Mouse (Mus musculus): Measurements from ENCODE around the gene Vmn1r87. TPM values are rescaled to one million over a fixed set of nuclear protein-coding genes. Genes with fewer than 3 reads are reported as not detected.
A peak's percentile ranks its signal among the peaks of the same experiment; 100 is the strongest.

The Vmn1r87 gene
- total RNA-seq (2014; fragmentation: Nextera tagmentation) (not detected in 2 replicates), total RNA-seq (2017) (not detected in 2 replicates)

GRCm38 (mm10) chr7:13140057-13140456 is at the start of gene Vmn1r87:
Vmn1r87 (minus strand) TSS chr7:13140157.
- no peak for ATAC-seq (replicated peaks; ENCODE audit: poor library complexity, severe bottlenecking)

- no peak for ATAC-seq (replicated peaks; ENCODE audit: poor library complexity, severe bottlenecking)
These were observed 19.3 kb upstream of the Vmn1r87 start, which contains the start of gene Vmn1r88 for GRCm38 (mm10) chr7:13159268-13159667. Vmn1r88 (plus strand) TSS chr7:13159568.

GRCm38 (mm10) chr7:13137340-13137739 is 2.6 kb downstream of the Vmn1r87 start:
- no peak for ATAC-seq (replicated peaks; ENCODE audit: poor library complexity, severe bottlenecking)

- no peak for ATAC-seq (replicated peaks; ENCODE audit: poor library complexity, severe bottlenecking)
These were observed 8.1 kb downstream of the Vmn1r87 start for GRCm38 (mm10) chr7:13131856-13132255.

GRCm38 (mm10) chr7:13123554-13124153 is 16.3 kb downstream of the Vmn1r87 start:
- ATAC-seq (replicated peaks; ENCODE audit: poor library complexity, severe bottlenecking) = peak; percentile 100

GRCm38 (mm10) chr7:13119817-13120216 is 20.1 kb downstream of the Vmn1r87 start, which contains the start of gene Vmn1r86:
Vmn1r86 (minus strand) TSS chr7:13119917.
- no peak for ATAC-seq (replicated peaks; ENCODE audit: poor library complexity, severe bottlenecking)

GRCm38 (mm10) chr7:13095073-13095472 is 44.9 kb downstream of the Vmn1r87 start, which contains the start of gene Vmn1r85:
Vmn1r85 (minus strand) TSS chr7:13095173.
- ATAC-seq (replicated peaks; ENCODE audit: poor library complexity, severe bottlenecking) = no peak

Other genes with a start within 250 kb of the Vmn1r87 start
- gene Zscan22, start 242.3 kb downstream of the Vmn1r87 start, total RNA-seq (2014; fragmentation: Nextera tagmentation) = 26.6 and 32.4 TPM in 2 replicates
- 4.8 and 8.1 TPM in 2 replicates for gene Zscan22, start 242.3 kb downstream of the Vmn1r87 start, total RNA-seq (2017)
- 2,621 and 2,837 TPM in 2 replicates for gene Rps5, start 217.9 kb downstream of the Vmn1r87 start, total RNA-seq (2014; fragmentation: Nextera tagmentation)
- 1,142 and 1,421 TPM in 2 replicates for gene Rps5, start 217.9 kb downstream of the Vmn1r87 start, total RNA-seq (2017)
- gene Rnf225, start 212.7 kb downstream of the Vmn1r87 start, total RNA-seq (2014; fragmentation: Nextera tagmentation) = 0.92 and 0.95 TPM in 2 replicates
- gene Rnf225, start 212.7 kb downstream of the Vmn1r87 start, total RNA-seq (2017) = 0.26 and 0.88 TPM in 2 replicates
- 5.9 and 8.6 TPM in 2 replicates for gene Zfp324, start 174.3 kb downstream of the Vmn1r87 start, total RNA-seq (2014; fragmentation: Nextera tagmentation)
- gene Zfp324, start 174.3 kb downstream of the Vmn1r87 start, total RNA-seq (2017) = 7.6 and 7.8 TPM in 2 replicates
- gene Zfp446, start 162.3 kb downstream of the Vmn1r87 start, total RNA-seq (2014; fragmentation: Nextera tagmentation) = 5.4 and 9.5 TPM in 2 replicates
- 3.0 and 4.0 TPM in 2 replicates for gene Zfp446, start 162.3 kb downstream of the Vmn1r87 start, total RNA-seq (2017)
- gene Slc27a5, start 142.0 kb downstream of the Vmn1r87 start, total RNA-seq (2014; fragmentation: Nextera tagmentation) = not detected in 2 replicates
- not detected in 2 replicates for gene Slc27a5, start 142.0 kb downstream of the Vmn1r87 start, total RNA-seq (2017)
- 599 and 728 TPM in 2 replicates for gene Trim28, start 141.0 kb downstream of the Vmn1r87 start, total RNA-seq (2014; fragmentation: Nextera tagmentation)
- gene Trim28, start 141.0 kb downstream of the Vmn1r87 start, total RNA-seq (2017) = 489 and 493 TPM in 2 replicates
- 8.5 and 19.8 TPM in 2 replicates for gene Zbtb45, start 130.1 kb downstream of the Vmn1r87 start, total RNA-seq (2014; fragmentation: Nextera tagmentation)
- gene Zbtb45, start 130.1 kb downstream of the Vmn1r87 start, total RNA-seq (2017) = 4.9 and 11.9 TPM in 2 replicates
- gene Chmp2a, start 105.3 kb downstream of the Vmn1r87 start, total RNA-seq (2014; fragmentation: Nextera tagmentation) = 117 and 163 TPM in 2 replicates
- gene Chmp2a, start 105.3 kb downstream of the Vmn1r87 start, total RNA-seq (2017) = 162 and 196 TPM in 2 replicates
- 196 and 197 TPM in 2 replicates for gene Ube2m, start 101.9 kb downstream of the Vmn1r87 start, total RNA-seq (2014; fragmentation: Nextera tagmentation)
- 126 and 132 TPM in 2 replicates for gene Ube2m, start 101.9 kb downstream of the Vmn1r87 start, total RNA-seq (2017)
- gene Mzf1, start 85.4 kb downstream of the Vmn1r87 start, total RNA-seq (2014; fragmentation: Nextera tagmentation) = 0.43 TPM in 1 of 2 replicates, not detected in the other
- 0.30 and 0.57 TPM in 2 replicates for gene Mzf1, start 85.4 kb downstream of the Vmn1r87 start, total RNA-seq (2017)
- not detected in 2 replicates for gene Vmn1r85, start 45.0 kb downstream of the Vmn1r87 start, total RNA-seq (2014; fragmentation: Nextera tagmentation)
- not detected in 2 replicates for gene Vmn1r85, start 45.0 kb downstream of the Vmn1r87 start, total RNA-seq (2017)
- not detected in 2 replicates for gene Vmn1r86, start 20.2 kb downstream of the Vmn1r87 start, total RNA-seq (2014; fragmentation: Nextera tagmentation)
- gene Vmn1r86, start 20.2 kb downstream of the Vmn1r87 start, total RNA-seq (2017) = not detected in 2 replicates
- gene Vmn1r88, start 19.4 kb upstream of the Vmn1r87 start, total RNA-seq (2014; fragmentation: Nextera tagmentation) = 0.26 TPM in 1 of 2 replicates, not detected in the other
- gene Vmn1r88, start 19.4 kb upstream of the Vmn1r87 start, total RNA-seq (2017) = not detected in 2 replicates
- gene Vmn1r89, start 72.9 kb upstream of the Vmn1r87 start, total RNA-seq (2014; fragmentation: Nextera tagmentation) = not detected in 2 replicates
- not detected in 2 replicates for gene Vmn1r89, start 72.9 kb upstream of the Vmn1r87 start, total RNA-seq (2017)
- gene Lig1, start 137.1 kb upstream of the Vmn1r87 start, total RNA-seq (2014; fragmentation: Nextera tagmentation) = 152 and 196 TPM in 2 replicates
- 70.0 and 89.5 TPM in 2 replicates for gene Lig1, start 137.1 kb upstream of the Vmn1r87 start, total RNA-seq (2017)
- 3.4 and 5.8 TPM in 2 replicates for gene Zswim9, start 138.6 kb upstream of the Vmn1r87 start, total RNA-seq (2014; fragmentation: Nextera tagmentation)
- 1.9 and 3.8 TPM in 2 replicates for gene Zswim9, start 138.6 kb upstream of the Vmn1r87 start, total RNA-seq (2017)
- 2.1 TPM in 1 of 2 replicates, not detected in the other for gene Pla2g4c, start 184.5 kb upstream of the Vmn1r87 start, total RNA-seq (2014; fragmentation: Nextera tagmentation)
- 0.60 TPM in 1 of 2 replicates, not detected in the other for gene Pla2g4c, start 184.5 kb upstream of the Vmn1r87 start, total RNA-seq (2017)

Measured in granulocyte monocyte progenitor cell, adult 5-6 weeks (primary cell).